Mouse (Mus musculus) liver, embryonic 11.5 days (tissue): ENCODE measurements around the gene Gm5447. TPM values are rescaled to one million over a fixed set of nuclear protein-coding genes. Genes with fewer than 3 reads are reported as not detected.

Experiments
- ATAC-seq: fragments of 200-750 bp; cut with Nextera tagmentation; replicated peaks from 2 replicates; pipeline ENCODE4 v1.8.0; 2017; ENCODE audit warnings: moderate number of reproducible peaks, mild to moderate bottlenecking, moderate TSS enrichment, moderate library complexity; ENCODE audit not compliant: low FRiP score
- DNase-seq: peaks from one replicate; pipeline ENCODE4 v3.0.0-alpha.2; 2017; ENCODE audit warnings: low spot score
- H3K27ac ChIP-seq: fragments of 300-500 bp; sonication (generic); 2 replicates; pipeline ENCODE4 v1.5.1; 2014; ENCODE audit warnings: mild to moderate bottlenecking, low read depth, low read length, control low read depth
- H3K27me3 ChIP-seq: fragments of 300-500 bp; sonication (generic); replicated peaks from 2 replicates; pipeline ENCODE4 v1.6.1; 2014; ENCODE audit warnings: low read length, mixed read lengths; ENCODE audit not compliant: control insufficient read depth, insufficient read depth
- H3K36me3 ChIP-seq: fragments of 300-500 bp; sonication (generic); 2 replicates; pipeline ENCODE4 v1.6.1; 2014; ENCODE audit warnings: mild to moderate bottlenecking, low read length, moderate library complexity, mixed read lengths; ENCODE audit not compliant: control insufficient read depth, insufficient read depth
- H3K4me1 ChIP-seq: fragments of 300-500 bp; sonication (generic); replicated peaks from 2 replicates; pipeline ENCODE4 v1.6.1; 2014; ENCODE audit warnings: low read length, mixed read lengths; ENCODE audit not compliant: control insufficient read depth, insufficient read depth
- H3K4me2 ChIP-seq: fragments of 300-500 bp; sonication (generic); 2 replicates; pipeline ENCODE4 v1.6.1; 2014; ENCODE audit warnings: mild to moderate bottlenecking, control low read depth, moderate library complexity
- H3K4me3 ChIP-seq: fragments of 300-500 bp; sonication (generic); 2 replicates; pipeline ENCODE4 v1.5.1; 2014; ENCODE audit warnings: low read depth, low read length, control low read depth
- H3K9ac ChIP-seq: fragments of 300-500 bp; sonication (generic); 2 replicates; pipeline ENCODE4 v1.6.1; 2014; ENCODE audit warnings: low read depth, low read length, control low read depth
- H3K9me3 ChIP-seq: fragments of 300-500 bp; sonication (generic); 2 replicates; pipeline ENCODE4 v1.6.1; 2016; ENCODE audit warnings: low read length, inconsistent platforms, mixed read lengths; ENCODE audit not compliant: control insufficient read depth
- WGBS: fragments of 180-500 bp; shearing (Covaris S2); extraction: QIAGEN DNeasy Blood & Tissue Kit; methylation state at CpG from one replicate; pipeline ENCODE4 v1.1.7; 2014; 5-methylcytosine and 5-hydroxymethylcytosine counted together
- polyA plus RNA-seq: library from polyadenylated mRNA; unstranded; fragments of >200 nt; fragmentation: Nextera tagmentation; extraction: Ambion mirVana; gene quantifications from 2 replicates; pipeline ENCODE4 v1.2.1, GENCODE M21; 2014

Gene Gm5447
- polyA plus RNA-seq, 1 experiment from 2014 or later: not detected

GRCm38 (mm10) chr13:31021927-31022326 is 47.9 kb downstream of the Gm5447 start:
- DNase-seq: no peak
- WGBS: 67% methylated on average over 6 of the region's 6 CpGs
- no peaks in the 10 kb centered on the region for H3K9me3 ChIP-seq
- H3K4me2 ChIP-seq: no peak overlapping the region
- no peak overlapping the region for H3K27ac ChIP-seq
- no peak for ATAC-seq
- no peaks in the 10 kb centered on the region for H3K4me1 ChIP-seq
- H3K4me3 ChIP-seq: no peak overlapping the region
- no peaks in the 10 kb centered on the region for H3K36me3 ChIP-seq
- H3K9ac ChIP-seq: no peak overlapping the region
- no peaks in the 10 kb centered on the region for H3K27me3 ChIP-seq

- no peaks in the 10 kb centered on the region for H3K9me3 ChIP-seq
- no peaks in the 10 kb centered on the region for H3K36me3 ChIP-seq
- H3K9ac ChIP-seq: no peak overlapping the region
- H3K4me2 ChIP-seq: no peak overlapping the region
- WGBS: 74% methylated on average over 3 of the region's 3 CpGs
- DNase-seq (no peak), ATAC-seq (no peak)
- H3K27me3 ChIP-seq: no peaks in the 10 kb centered on the region
- no peak overlapping the region for H3K27ac ChIP-seq
- no peaks in the 10 kb centered on the region for H3K4me1 ChIP-seq
- H3K4me3 ChIP-seq: no peak overlapping the region
These were observed 49.7 kb downstream of the Gm5447 start for GRCm38 (mm10) chr13:31023664-31024063.

Other genes starting within 250 kb of the Gm5447 start
- 0.14 TPM in 1 of 2 replicates, not detected in the other for gene Irf4, start 225.0 kb upstream of the Gm5447 start, polyA plus RNA-seq
- 0.21 TPM in 1 of 2 replicates, not detected in the other for gene Hus1b, start 26.4 kb upstream of the Gm5447 start, polyA plus RNA-seq
- 28.4 and 32.9 TPM in 2 replicates for gene Exoc2, start 111 bp upstream of the Gm5447 start, polyA plus RNA-seq